Mouse (Mus musculus) erythroblast, adult 5-6 weeks (primary cell): Measurements from ENCODE around the gene Sap30bp. TPM values are rescaled to one million over a fixed set of nuclear protein-coding genes. Genes with fewer than 3 reads are reported as not detected.
A peak's percentile ranks its signal among the peaks of the same experiment; 100 is the strongest.

Experiments used
- ATAC-seq: replicated peaks from 2 replicates; pipeline ENCODE4 v1.8.0; 2016; ENCODE audit warnings: moderate number of reproducible peaks, mild to moderate bottlenecking, moderate TSS enrichment, inconsistent platforms; ENCODE audit not compliant: poor library complexity, low FRiP score, severe bottlenecking
- total RNA-seq, 2 experiments: library from RNA; stranded (forward) in 1 of 2; stranded (reverse) in 1 of 2; fragments of 150-400 nt in 1 of 2; fragments of 200-764, 138-1000 nt in 1 of 2; gene quantifications; 2 replicates each; pipeline versions ENCODE4 v1.2.3 to v1.2.4; 2015 to 2017; ENCODE audit warnings: low replicate concordance in 2 of 2

The Sap30bp gene
- total RNA-seq, 2 experiments from 2014 or later = 6.3 to 75.6 TPM

DNA sequence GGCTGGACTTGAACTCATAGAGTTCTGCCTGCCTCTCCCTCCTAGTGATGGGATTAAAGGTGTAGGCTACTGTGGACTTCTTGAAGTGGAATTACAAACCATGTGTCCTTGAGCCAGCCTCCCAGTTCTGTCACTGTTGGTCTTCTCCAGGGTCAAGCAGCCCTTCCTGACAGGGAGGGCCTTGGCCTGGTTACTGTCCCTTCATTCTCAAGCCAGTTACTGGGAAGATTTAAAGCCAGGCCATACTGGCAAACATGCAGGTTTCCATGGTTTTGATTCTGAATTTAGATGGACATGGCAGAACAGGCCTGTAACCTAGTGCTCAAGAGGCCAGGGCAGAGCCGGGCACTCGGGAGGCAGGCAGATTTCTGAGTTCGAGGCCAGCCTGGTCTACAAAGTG, 62.2 kb downstream of the Sap30bp start:
- no peak for ATAC-seq

- ATAC-seq = no peak
These were observed 64.0 kb downstream of the Sap30bp start for GRCm38 (mm10) chr11:115997047-115997446.

DNA sequence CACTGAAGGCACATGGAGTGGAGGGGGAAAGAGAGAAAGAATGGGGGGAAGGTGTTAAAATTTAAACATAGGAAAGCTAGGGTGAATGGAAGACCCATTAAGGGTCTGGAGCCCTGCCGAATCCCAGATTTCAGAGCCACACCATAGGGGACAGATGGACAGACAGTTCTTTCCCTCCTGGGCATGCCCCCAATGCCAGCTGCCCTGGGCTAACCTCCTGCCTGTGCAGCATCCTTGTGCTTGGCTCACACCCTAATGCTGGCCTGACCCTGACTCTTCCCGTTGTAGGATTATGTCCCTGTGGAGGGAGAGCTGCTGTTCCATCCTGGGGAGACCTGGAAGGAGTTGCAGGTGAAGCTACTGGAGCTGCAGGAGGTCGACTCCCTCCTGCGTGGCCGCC, 64.6 kb downstream of the Sap30bp start:
- ATAC-seq = no peak

DNA sequence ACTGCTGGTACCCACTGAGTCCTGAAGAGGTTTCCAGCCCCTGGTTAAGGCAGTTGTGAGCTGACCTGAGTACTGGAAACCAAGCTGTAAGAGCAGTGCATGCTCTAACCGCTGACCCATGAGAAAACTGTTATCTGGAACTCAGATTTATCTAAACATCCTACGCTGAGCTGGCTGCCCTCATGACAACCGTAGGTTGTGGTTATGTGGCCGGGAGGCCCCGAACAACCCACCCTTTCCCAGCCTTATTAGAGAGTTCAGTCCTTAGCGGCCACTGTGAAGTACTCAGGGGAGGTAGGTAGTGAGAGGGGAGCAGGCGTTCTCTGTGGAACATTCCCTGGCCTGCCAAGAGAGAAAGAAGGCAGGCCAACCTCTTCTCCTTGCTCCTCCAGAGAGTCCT, 65.9 kb downstream of the Sap30bp start:
- ATAC-seq = no peak

- no peak for ATAC-seq
These were observed 66.6 kb downstream of the Sap30bp start for GRCm38 (mm10) chr11:115999538-116000143.

DNA sequence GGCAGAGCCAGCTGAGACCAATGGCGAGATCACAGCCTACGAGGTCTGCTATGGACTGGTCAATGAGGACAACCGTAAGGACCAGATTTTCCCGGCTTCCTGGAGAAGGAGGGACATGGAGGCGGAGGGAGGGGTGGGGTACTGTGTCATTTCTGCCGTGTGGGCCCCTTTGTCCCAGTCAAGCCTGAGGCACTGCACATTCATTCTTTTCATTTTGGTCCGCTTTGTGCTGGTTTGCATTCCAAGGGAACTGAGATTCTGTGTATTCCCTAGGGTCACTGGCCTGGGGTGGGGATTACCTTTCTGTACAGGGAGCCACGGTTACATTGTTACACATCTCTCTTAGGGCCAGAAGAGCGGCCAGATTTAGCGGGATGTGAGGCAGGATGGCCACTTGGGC, 67.5 kb downstream of the Sap30bp start:
- no peak for ATAC-seq

DNA sequence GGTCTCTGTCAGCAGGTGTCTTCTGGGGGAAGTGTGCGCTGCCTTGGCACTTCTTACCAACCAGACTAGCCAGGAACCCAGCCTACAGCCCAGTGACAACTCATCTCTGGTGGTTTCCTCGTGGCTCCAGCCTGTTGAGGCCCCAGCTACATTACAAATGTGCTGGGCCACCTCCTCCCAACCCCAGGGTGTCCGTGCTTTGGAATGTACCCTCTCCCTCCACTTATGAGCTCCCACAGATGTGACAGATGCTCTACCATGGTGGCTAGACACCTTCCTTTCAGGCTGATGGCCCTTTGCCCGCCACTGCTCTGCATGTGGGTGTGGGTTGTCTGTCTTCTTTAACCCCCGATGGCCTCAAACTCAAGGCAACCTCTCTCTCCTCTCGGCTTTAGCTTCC, 68.6 kb downstream of the Sap30bp start:
- ATAC-seq = no peak

DNA sequence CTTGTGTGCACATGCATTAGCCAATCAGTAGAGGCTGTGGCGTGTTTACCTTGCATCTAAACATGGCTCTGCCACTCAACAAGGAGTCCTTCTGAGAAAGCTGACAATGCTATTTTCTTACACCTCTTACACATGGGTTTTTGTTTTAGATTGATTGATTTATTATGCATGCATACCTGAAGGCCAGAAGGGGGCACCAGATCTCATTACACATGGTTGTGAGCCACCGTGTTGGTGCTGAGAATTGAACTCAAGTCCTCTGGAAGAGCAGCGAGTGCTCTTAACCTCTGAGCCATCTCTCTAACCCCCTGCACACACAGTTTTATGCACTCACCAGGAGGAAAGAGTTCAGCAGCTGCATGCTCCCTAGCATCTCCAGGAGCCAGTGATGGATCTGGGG, 69.8 kb downstream of the Sap30bp start:
- no peak for ATAC-seq

DNA sequence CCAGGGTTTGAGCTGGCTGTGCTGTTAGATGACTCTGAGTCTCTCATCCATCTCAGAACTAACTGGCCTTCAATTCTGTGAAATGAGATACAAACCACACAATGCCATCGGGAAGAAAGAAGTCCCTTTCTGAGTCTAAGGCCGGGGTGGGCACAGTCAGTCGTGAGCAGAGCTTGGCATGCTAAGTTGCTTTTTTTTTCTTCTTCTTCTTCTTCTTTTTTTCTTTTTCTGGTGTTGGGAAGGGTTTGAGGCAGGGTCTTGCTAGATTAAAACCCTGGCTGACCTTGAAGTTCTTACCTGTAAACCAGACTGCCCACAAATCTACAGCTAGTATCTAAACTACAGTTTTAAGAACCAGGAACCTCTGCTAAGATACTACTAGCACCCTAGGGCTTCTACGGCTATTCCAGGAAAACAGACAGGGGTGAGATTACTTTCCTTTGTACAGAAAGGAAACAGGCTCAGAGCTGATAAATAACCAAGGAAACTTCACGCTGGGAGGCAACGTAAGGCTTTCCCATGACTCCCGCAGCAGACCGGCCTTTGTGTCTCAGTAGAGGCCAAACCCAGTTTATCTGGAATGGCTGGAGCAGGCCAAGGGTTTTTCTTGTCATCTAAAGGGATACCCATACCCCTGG, 71.2 kb downstream of the Sap30bp start:
- ATAC-seq = no peak

GRCm38 (mm10) chr11:116004840-116005700, 72.0 kb downstream of the Sap30bp start:
- peak; percentile 31; the same call in 1 of the 2 replicates for ATAC-seq

- no peak for ATAC-seq
These were observed 72.8 kb downstream of the Sap30bp start for GRCm38 (mm10) chr11:116005701-116006419.

DNA sequence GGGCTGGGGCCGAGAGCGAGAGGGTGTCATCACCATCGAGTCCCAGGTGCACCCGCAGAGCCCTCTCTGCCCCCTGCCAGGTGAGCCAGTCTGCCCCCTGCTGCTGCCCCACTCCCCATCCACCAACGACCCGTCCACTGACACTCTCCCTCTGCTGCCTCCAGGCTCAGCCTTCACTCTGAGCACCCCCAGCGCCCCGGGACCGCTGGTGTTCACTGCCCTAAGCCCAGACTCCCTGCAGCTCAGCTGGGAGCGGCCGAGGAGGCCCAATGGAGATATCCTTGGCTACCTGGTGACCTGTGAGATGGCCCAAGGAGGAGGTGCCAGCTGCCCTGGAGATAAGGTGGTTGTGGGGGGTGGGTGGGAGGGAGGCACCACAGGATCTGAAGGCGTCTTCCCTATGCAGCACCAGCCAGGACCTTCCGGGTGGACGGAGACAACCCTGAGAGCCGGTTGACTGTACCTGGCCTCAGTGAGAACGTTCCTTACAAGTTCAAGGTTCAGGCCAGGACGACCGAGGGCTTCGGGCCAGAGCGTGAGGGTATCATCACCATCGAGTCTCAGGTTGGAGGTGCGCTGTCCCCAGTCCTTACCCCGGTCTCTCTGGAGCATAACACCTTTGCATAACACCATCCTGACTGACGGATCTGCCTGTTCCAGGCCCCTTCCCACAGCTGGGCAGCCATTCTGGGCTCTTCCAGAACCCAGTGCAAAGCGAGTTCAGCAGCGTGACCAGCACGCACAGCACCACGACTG, 74.2 kb downstream of the Sap30bp start:
- no peak; the same call in 1 of the 2 replicates for ATAC-seq

DNA sequence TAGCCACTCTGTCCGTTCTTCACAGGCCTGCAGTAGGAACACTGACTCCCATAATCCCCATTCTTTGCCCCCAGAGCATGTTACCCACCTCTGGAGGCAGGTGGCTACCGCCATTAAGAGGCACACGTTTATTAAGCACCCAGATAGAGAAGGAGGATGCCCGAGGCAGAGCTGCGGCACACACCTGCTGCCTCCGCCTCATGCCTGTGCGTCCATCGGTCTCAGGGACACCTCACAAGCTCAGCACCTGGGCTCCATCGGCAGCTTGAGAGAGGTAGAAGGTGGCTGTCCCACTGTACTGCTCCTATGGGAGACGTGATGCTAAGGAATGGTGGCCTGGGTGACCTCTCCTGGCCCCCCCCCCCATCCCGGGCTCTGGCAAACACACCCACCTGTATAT, 75.3 kb downstream of the Sap30bp start:
- no peak for ATAC-seq

- ATAC-seq = no peak
These were observed 75.8 kb downstream of the Sap30bp start for GRCm38 (mm10) chr11:116008832-116009375.

DNA sequence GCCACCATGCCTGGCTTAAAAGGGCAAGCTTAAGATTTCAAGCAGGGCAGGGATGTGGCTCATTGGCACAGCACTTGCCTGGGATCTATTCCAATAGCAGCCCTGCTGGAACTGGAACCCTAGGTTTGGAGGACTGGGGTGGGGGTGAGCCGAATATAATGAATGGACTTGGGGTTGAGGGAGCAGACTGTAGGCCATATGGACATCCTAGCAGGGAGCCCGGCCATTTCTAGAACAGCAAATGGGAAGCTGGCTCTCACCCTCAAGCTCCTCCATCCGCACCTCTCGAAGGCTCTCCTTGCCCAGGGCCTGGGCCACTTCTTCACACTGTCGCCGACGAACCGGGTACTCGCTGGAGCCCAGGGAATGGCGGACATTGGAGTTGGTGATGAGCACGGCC, 76.6 kb downstream of the Sap30bp start:
- no peak for ATAC-seq

DNA sequence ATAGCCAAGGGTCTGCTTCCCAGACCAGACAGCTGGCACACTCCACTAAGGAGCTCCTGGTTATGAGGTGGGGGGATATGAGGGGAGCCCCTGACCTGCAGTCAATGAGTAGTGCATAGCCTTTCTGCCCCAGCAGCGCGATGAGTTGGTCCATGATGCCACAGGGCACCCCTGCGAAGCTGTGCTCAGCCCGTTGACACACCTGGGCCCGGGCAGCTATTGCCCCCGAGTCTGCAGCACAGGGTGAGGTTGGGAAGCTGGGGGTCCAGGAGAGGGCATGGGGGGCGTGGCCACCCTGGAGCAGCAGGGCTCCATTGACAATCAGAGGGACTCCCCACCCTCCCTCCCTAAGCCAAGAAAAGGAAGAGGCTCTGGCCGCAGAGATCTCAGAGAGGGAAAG, 77.1 kb downstream of the Sap30bp start:
- ATAC-seq = no peak

- no peak for ATAC-seq
These were observed 77.9 kb downstream of the Sap30bp start for GRCm38 (mm10) chr11:116010948-116011347.

DNA sequence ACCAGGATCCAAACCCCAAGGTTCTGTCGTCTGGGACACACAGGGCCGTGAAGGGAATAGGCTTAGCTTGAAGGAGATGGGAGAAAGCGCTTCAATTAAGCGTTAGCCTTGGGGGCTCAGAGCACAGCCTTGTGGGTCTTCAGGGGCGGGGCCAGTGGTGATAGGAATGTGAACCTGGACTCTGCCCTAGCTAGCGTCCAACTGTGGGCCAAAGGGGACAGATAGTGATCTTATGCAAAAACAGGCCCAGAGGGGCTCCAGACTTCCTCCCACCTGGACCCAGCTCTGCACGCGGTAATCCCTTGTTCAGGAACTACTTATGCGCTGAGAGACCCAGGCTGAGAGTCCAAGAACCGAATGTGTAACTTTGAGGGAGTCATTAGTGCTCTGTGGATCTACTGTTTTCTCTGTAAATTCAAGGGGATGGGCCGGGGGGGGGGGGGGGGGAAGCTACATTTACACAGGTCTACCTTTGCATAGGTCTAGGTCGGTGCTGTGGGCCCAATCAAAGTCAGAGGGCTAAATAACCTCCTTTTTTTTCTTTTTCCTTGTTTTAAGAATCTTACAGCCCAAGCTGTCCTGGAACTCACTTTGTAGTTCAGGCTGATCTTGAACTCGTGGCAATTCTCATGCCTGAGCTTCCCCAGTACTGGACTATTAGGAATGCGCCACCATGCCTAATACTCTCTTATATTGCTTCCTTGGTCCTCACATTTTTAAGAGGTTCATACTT, 78.6 kb downstream of the Sap30bp start:
- ATAC-seq = no peak
